ENCODE assay signal across 14 mouse cellular contexts in the genomic region with DNA sequence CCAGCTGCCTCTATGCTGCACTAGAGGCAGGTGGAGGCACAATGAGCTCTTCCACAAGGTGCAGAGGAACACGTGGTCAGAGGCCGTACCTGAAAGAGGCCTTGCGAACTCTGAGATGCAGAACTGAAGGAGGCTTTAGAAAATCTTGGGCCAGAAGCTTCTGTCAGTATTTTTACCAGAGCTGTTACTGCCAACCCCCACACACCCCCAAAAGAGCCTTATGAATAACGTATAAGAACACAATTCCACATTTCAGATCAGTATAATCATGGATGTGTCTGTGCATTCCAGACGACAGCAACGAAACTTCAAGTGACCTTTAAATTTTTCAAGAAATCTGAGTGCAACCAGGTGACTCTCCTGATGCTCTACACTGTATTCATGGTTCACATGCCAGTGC.
"Had no signal": no experiment of that assay in that cellular context is flagged by ENCODE, and none has a peak within 500 bp of the region (broad histone marks: within the 10 kb centered on the region; RNA-seq: fewer than 3 reads in every experiment).

No protein-coding gene starts in this region.

- H3K36me3 ChIP-seq: kidney, embryonic 15.5 days; limb, embryonic 10.5 days; liver, embryonic 15.5 days; midbrain, embryonic 10.5 days; neural tube, embryonic 15.5 days had no signal

- H3K4me3 ChIP-seq: kidney, embryonic 15.5 days; limb, embryonic 10.5 days; liver, embryonic 15.5 days; midbrain, embryonic 10.5 days; myocyte; neural tube, embryonic 15.5 days had no signal

- H3K9me3 ChIP-seq: kidney, embryonic 15.5 days; limb, embryonic 10.5 days; liver, embryonic 15.5 days; midbrain, embryonic 10.5 days; neural tube, embryonic 15.5 days had no signal

- ATAC-seq: lung, postnatal 0 days had no signal

- H3K27ac ChIP-seq: kidney, embryonic 15.5 days; limb, embryonic 10.5 days; liver, embryonic 15.5 days; midbrain, embryonic 10.5 days; neural tube, embryonic 15.5 days had no signal

- H3K27me3 ChIP-seq: kidney, embryonic 15.5 days; liver, embryonic 15.5 days; neural tube, embryonic 15.5 days had no signal

- H3K4me2 ChIP-seq: kidney, embryonic 15.5 days; liver, embryonic 11.5 days; liver, embryonic 15.5 days; neural tube, embryonic 15.5 days had no signal

- DNase-seq: kidney, adult 2 months; kidney, postnatal 25 days; lung, adult 2 months; lung, postnatal 4 days; midbrain, embryonic 14.5 days; thymus, postnatal 4 days had no signal

- H3K9ac ChIP-seq: kidney, embryonic 15.5 days; liver, embryonic 15.5 days; neural tube, embryonic 15.5 days had no signal
